Mouse (Mus musculus): ENCODE results near the gene 1700012B09Rik. TPM values are rescaled to one million over a fixed set of nuclear protein-coding genes. Genes with fewer than 3 reads are reported as not detected.

1700012B09Rik gene
- total RNA-seq (2014; fragmentation: Nextera tagmentation) (6.3 and 9.3 TPM in 2 replicates), total RNA-seq (2017) (6.2 and 16.1 TPM in 2 replicates)

GRCm38 (mm10) chr9:14770803-14771471 lies at the start of gene 1700012B09Rik:
Gene 1700012B09Rik, minus strand, starts transcription at chr9:14771030.
- ATAC-seq (replicated peaks; ENCODE audit: poor library complexity, severe bottlenecking), result peak; percentile 48

- no peak for ATAC-seq (replicated peaks; ENCODE audit: poor library complexity, severe bottlenecking)
Measured at GRCm38 (mm10) chr9:14810111-14810510, 39.3 kb upstream of the 1700012B09Rik start.

GRCm38 (mm10) chr9:14806786-14807185 lies 36.0 kb upstream of the 1700012B09Rik start:
- no peak for ATAC-seq (replicated peaks; ENCODE audit: poor library complexity, severe bottlenecking)

GRCm38 (mm10) chr9:14805714-14806113 lies 34.9 kb upstream of the 1700012B09Rik start:
- ATAC-seq (replicated peaks; ENCODE audit: poor library complexity, severe bottlenecking), result no peak

GRCm38 (mm10) chr9:14787356-14787755 lies 16.5 kb upstream of the 1700012B09Rik start:
- ATAC-seq (replicated peaks; ENCODE audit: poor library complexity, severe bottlenecking), result no peak

GRCm38 (mm10) chr9:14784039-14785002 lies 13.5 kb upstream of the 1700012B09Rik start, which contains the start of the genes Mre11a and Ankrd49:
Gene Mre11a, plus strand, starts transcription at chr9:14784654.
Gene Ankrd49, minus strand, starts transcription at chr9:14784856.
- ATAC-seq (replicated peaks; ENCODE audit: poor library complexity, severe bottlenecking), result peak; percentile 97

GRCm38 (mm10) chr9:14778341-14778740 lies 7.5 kb upstream of the 1700012B09Rik start:
- ATAC-seq (replicated peaks; ENCODE audit: poor library complexity, severe bottlenecking), result no peak

DNA sequence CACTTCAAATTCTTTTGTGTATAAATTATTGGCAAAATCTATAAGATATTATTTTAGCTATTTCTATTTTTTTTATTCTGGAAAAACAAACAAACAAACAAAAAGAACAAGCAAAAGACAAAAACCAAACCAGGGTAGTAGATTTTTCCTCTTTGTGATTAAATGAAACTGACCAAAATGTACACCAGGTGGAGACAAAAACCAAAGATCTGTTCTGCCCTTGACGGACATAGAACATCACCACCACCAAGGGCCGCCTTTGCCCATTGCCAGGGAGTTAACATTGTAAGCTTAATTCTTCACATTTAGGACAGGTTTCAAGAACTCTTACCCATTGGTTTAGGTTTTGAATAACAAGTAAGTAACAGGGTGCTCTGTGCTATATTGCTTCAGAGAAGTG lies 3.0 kb upstream of the 1700012B09Rik start:
- ATAC-seq (replicated peaks; ENCODE audit: poor library complexity, severe bottlenecking), result no peak

- peak; percentile 63 for ATAC-seq (replicated peaks; ENCODE audit: poor library complexity, severe bottlenecking)
Measured at GRCm38 (mm10) chr9:14772074-14772473, 1.2 kb upstream of the 1700012B09Rik start.

GRCm38 (mm10) chr9:14769811-14770210 lies 1.0 kb downstream of the 1700012B09Rik start:
- ATAC-seq (replicated peaks; ENCODE audit: poor library complexity, severe bottlenecking), result no peak

GRCm38 (mm10) chr9:14764765-14765164 lies 6.1 kb downstream of the 1700012B09Rik start:
- peak; percentile 42; the same call in 1 of the 2 replicates for ATAC-seq (replicated peaks; ENCODE audit: poor library complexity, severe bottlenecking)

GRCm38 (mm10) chr9:14759261-14759660 lies 11.6 kb downstream of the 1700012B09Rik start:
- ATAC-seq (replicated peaks; ENCODE audit: poor library complexity, severe bottlenecking), result 0 out of 2 replicates have a peak, but pooled peaks have one; percentile 16

DNA sequence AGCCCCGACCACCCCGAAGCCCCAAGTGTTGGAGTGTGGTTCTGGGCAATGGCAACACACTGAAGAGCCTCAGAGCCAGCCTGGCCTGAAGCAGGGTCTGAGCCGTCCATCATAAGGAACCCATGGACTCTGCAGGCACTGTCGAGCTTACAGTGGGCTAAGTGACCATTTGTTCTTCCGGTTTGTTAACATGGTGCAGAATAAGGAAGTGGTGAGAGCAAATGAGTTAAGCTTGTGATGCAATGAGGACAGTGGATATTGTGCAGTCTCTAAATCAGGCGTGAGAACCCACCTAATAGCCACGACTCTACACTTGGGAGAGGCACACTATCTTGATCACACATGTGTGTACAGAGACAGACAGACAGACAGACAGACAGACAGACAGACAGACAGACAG lies 12.2 kb downstream of the 1700012B09Rik start:
- peak; percentile 97 for ATAC-seq (replicated peaks; ENCODE audit: poor library complexity, severe bottlenecking)

DNA sequence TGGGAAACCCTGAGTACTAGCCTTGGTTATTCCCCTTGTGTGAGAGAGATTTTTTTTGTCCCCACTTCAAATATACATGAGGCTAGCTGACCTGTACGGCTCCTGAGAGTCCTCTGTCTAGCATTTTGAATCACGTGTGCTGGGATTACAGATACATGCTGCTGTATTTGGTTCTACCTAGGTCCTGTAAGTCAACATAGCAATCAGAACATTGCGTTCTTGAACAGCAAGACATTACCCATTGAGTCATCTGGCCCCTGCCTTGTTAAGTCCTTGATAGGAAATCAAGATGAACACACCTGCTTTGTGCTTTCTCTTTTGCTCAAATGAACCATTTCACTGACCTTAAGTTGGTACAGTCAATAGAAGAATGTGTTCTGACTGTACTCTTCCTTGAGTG lies 16.4 kb downstream of the 1700012B09Rik start:
- no peak for ATAC-seq (replicated peaks; ENCODE audit: poor library complexity, severe bottlenecking)

- ATAC-seq (replicated peaks; ENCODE audit: poor library complexity, severe bottlenecking), result no peak
Measured at GRCm38 (mm10) chr9:14753947-14754346, 16.9 kb downstream of the 1700012B09Rik start.

GRCm38 (mm10) chr9:14752001-14752522 lies 18.8 kb downstream of the 1700012B09Rik start, which contains the start of gene Fut4:
Gene Fut4, minus strand, starts transcription at chr9:14752393.
- peak; percentile 70 for ATAC-seq (replicated peaks; ENCODE audit: poor library complexity, severe bottlenecking)

GRCm38 (mm10) chr9:14751503-14752000 lies 19.3 kb downstream of the 1700012B09Rik start:
- ATAC-seq (replicated peaks; ENCODE audit: poor library complexity, severe bottlenecking), result peak; percentile 47

DNA sequence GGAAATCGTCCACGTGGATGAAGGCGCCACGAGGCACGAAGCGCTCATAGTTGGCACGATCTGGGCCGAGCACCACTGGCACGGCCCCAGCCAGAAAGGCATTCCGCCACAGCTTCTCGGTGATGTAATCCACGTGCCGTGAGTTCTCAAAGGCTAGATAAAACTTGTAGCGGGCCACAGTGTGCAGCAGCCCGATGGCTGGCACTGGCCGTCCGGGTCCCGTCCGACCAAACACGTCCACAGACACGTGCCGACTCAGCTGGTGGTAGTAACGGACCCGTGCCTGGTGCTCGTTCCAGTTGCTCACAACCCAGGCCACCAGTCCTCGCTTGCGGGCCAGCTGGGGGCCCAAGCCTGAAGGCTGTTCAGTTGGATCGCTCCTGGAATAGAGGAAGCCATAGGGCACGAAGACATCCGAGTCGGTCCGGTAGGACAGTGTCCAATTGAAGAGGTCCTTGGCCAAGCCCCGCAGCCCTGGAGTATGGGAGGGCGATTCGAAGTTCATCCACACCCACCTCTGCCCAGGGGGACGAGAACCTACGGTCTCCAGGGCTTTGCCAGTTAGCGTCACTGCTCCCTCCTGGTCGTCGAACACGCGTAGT lies 19.8 kb downstream of the 1700012B09Rik start:
- ATAC-seq (replicated peaks; ENCODE audit: poor library complexity, severe bottlenecking), result peak; percentile 16

GRCm38 (mm10) chr9:14740151-14740924 lies 30.5 kb downstream of the 1700012B09Rik start, which contains the start of gene Piwil4:
Gene Piwil4, minus strand, starts transcription at chr9:14740733.
- ATAC-seq (replicated peaks; ENCODE audit: poor library complexity, severe bottlenecking), result no peak

All from granulocyte monocyte progenitor cell, adult 5-6 weeks (primary cell).